Mouse (Mus musculus): ENCODE measurements around the gene Krt25.

Gene Krt25

DNA sequence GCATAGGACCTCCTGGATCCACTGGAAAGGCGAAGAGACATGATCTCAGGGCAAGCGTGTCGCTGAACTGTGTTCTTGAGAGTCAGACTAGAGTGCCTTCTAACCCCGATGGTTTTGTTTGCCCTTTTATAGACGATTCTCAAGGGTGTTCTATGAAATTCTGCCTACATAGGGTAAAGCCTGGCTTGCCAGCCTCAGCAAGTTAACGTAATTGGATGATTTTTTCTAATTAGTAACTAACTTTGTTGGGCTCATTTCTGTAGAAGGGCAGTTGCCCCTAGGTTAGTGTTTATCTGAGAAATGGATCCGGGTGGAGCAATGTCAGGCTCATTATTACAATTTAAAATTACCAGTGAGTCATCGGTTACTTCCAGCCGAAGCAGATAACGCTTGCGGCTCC is at the start of gene Krt25:
Gene Krt25, minus strand, starts transcription at position 101 of the 400 bp plus-strand sequence.
- no peak for DNase-seq (ENCODE audit: low spot score in 2 of 2)

- peak; percentile 15 to 64 for DNase-seq (ENCODE audit: low spot score in 2 of 2)
These were observed 47.2 kb upstream of the Krt25 start for GRCm38 (mm10) chr11:99369853-99370451.

DNA sequence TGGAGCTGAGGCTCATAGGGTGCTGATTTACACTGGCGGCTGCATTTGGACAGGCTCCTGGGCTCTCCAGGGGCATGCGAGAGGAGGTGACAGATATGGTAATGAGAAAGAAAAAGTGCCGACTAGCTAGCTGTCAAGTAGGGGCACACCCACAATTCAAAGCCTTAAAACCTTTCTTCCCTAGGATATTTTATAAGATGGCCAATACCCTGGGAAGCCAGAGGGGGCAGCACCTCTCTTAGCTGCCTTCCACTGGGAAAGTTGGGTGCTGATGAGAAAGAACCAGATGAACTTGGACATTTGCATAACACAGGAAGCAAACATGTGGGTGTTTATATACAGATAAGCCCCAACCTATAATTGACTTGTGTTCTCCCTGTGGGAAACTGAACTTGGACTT is 46.5 kb upstream of the Krt25 start:
- DNase-seq (ENCODE audit: low spot score in 2 of 2) = no peak

DNA sequence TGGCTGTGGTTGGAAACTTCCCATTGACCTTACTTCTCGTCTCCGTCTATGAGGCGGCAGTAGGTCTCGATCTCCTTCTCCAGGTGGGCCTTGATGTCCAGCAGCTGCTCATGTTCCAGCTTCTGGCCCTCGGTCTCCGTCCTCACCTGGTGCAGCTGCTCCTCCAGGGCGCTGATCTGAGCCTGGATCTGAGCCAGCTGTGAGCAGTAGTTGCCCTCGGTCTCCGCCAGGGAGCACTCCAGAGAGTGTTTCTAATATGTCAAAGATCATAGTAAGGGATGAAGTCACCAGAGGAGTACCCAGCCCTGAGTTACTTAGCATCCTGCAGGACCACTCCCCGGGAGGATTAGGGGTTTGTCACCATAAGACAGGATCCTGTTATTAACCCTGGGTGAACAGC is 44.0 kb upstream of the Krt25 start:
- DNase-seq (ENCODE audit: low spot score in 2 of 2) = no peak

- peak in 1 of 2 experiments; percentile 23 for DNase-seq (ENCODE audit: low spot score in 2 of 2)
These were observed 41.7 kb upstream of the Krt25 start for GRCm38 (mm10) chr11:99364412-99364811.

DNA sequence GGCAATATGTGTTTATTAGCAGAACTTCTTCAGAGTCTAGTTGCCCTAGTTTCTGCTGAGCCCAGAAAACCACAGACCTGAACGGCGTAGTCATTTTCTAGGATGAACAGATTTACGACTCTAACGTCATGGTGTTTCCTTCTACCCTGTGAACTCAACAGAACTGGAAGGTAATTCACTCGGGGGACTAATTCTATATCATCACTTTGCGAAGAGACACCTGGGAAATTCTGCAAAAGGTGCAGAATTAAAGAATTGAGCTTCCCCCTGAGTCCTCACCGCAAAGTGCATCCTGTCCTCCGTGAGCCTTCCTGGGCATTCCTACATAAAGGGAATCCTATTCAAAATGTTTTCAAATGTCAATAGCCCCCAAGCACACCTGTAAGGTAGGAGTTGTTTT is 38.7 kb upstream of the Krt25 start:
- DNase-seq (ENCODE audit: low spot score in 2 of 2) = no peak

- no peak for DNase-seq (ENCODE audit: low spot score in 2 of 2)
These were observed 28.3 kb upstream of the Krt25 start, which contains the start of gene Krt27 for GRCm38 (mm10) chr11:99351004-99351403. Gene Krt27, minus strand, starts transcription at chr11:99351104.

DNA sequence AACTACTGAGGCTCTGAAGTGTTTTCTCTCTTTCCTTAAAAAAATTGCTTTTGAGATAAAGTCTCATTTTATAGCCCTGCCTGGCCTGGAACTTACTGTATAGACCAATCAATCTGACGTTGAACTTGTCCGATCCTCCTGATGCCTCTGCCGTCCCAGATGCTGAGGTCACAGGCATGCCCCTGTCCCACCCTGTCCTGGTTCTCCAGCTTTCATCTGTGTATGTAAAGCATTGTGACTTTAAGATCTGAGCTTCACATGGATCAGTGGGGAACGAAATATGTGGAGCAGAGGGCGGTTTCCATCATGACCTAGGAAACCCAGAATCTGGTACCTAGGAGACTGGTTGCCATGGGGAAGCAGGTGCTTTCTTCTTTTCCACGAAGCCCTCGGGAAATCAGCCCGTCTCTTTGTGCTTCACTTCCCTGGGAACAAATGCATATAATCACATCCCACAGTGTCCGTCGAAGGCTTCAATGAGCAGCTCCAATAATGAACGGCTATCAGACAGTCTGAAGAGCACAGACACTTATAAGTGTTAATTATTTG is 16.6 kb upstream of the Krt25 start:
- DNase-seq (ENCODE audit: low spot score in 2 of 2) = no peak

DNA sequence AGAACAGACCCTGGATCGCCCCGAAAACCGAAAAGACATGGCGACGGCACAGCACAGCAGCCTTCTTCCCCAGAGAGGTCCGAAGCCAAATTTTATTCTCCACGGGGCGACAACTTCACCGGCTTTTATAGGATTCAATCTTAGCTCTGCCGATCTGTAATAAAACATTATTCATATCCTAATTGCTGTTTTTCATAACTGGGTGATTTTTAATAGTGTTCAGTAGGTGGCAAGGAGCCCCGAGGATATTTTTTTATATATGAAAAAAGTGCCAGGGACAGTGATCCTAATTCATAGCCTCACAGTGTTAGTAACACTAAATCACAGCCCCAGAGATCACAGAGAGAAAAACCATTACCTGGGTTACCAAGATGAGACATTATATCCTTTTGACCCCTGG is 15.1 kb upstream of the Krt25 start, which contains the start of gene Krt26:
Gene Krt26, minus strand, starts transcription at position 101 of the 400 bp plus-strand sequence.
- no peak for DNase-seq (ENCODE audit: low spot score in 2 of 2)

DNA sequence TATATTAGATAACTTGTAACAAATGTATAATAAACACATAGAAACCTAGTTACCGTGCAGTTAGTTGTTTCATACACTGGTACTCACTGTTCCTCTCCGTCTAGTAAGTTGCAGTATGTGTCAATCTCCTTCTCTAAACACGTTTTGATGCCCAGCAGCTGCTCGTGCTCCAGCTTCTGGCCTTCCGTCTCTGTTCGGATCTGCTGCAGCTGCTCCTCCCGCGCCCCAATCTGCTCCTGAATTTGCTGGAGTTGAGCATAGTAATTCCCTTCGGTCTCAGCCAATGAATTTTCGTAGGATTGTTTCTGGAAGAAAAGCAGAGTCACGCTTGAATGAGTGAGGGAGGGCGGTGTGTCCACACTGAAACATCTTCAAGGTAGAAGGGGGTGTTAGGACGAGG is 10.7 kb upstream of the Krt25 start:
- DNase-seq (ENCODE audit: low spot score in 2 of 2) = peak; percentile 10 to 41

DNA sequence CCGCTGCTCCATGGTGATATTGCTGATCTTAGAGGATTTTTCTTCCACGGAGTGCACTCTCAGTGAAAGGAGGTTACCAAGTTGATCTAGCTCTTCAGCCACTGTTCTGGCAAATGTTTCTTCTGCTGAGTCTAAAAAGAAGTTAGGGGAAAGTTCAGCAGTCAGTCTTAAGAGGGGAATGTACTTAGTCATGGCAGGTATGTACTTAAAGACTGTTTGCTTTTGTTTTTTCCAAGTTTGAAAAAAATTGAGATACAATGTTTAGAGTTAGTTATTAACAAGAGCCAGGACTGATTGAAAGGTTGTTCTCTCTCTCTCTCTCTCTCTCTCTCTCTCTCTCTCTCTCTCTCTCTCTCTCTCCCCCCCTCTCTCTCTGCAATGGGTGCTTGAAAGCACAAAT is 6.9 kb upstream of the Krt25 start:
- no peak for DNase-seq (ENCODE audit: low spot score in 2 of 2)

- no peak for DNase-seq (ENCODE audit: low spot score in 2 of 2)
These were observed 1.7 kb downstream of the Krt25 start for GRCm38 (mm10) chr11:99321094-99321493.

GRCm38 (mm10) chr11:99319127-99319526 is 3.6 kb downstream of the Krt25 start:
- no peak for DNase-seq (ENCODE audit: low spot score in 2 of 2)

DNA sequence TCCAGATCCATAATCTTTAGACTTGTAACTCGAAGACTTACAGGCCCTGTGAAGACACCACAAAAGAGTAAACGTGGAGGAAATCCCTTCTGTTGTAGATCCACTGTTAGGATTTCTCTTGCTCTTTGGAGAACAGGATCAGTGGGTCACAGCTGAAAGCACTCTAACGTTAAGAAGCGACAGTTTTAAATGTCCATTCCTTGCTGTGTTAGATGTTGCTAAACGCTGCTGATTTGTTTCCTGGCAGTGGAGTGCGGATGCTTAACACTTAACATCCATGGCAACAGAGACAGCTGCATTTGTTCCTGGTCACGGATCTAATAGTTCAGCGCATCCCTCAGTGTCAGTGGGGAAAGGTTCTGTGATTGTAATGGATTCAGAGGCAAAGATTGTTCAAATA is 6.2 kb downstream of the Krt25 start:
- no peak for DNase-seq (ENCODE audit: low spot score in 2 of 2)

GRCm38 (mm10) chr11:99314594-99314993 is 8.2 kb downstream of the Krt25 start:
- no peak for DNase-seq (ENCODE audit: low spot score in 2 of 2)

DNA sequence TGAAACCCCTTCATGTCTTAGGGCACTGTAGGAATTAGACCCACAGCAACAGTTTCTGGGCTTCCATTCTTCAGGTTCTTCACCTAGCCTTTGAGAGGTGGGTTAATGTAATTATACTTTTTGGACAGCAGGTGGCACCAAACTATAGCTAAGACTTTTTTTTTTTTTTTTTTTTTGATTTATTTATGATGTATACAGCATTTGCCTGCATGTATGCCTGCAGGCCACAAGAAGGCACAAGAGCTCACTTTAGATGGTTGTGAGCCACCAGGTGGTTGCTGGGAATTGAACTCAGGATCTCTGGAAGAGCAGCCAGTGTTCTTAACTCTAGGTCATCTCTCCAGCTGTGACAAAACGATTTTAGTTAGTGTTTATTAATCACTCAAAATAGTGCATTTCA is 11.9 kb downstream of the Krt25 start:
- DNase-seq (ENCODE audit: low spot score in 2 of 2) = no peak

DNA sequence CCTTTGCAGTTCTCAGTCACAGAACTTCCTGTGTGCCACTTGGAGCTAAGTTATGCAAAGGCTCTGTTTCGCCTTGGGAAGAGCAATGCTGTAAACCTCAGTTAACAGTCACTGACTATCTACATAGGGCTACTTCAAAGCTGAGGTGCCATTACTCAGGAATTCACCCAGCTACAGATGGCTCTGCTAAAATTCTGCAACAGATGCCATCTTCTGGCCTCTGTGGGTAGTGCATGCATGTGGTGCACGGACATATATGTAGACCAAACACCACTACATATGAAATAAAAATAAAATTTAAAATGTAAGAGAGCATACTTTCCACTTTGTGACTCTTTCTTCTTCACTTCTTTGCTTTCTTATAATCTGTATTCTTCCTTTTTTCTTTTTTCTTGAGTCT is 15.2 kb downstream of the Krt25 start:
- DNase-seq (ENCODE audit: low spot score in 2 of 2) = peak; percentile 12 to 53

DNA sequence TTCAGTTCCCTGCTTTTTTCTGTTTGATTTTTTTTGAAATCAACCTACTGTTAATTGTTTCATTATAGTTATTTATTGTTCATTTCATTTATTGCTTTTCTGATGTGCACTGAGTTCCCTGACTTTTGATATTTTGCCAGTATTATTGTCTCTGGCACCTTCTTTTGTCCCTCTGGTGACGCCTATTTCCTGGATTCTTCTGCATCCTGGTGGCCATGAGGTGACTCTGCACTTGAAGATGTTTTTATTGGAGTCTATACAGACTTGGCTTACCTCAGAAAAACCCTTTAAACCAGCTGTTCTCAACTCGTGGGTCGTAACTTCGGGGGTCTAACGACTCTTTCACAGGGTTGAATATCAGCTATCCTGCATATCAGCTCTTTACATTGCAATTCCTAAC is 27.7 kb downstream of the Krt25 start:
- no peak for DNase-seq (ENCODE audit: low spot score in 2 of 2)

GRCm38 (mm10) chr11:99292846-99293245 is 29.9 kb downstream of the Krt25 start:
- peak; percentile 6 to 23 for DNase-seq (ENCODE audit: low spot score in 2 of 2)

- DNase-seq (ENCODE audit: low spot score in 2 of 2) = no peak
These were observed 37.9 kb downstream of the Krt25 start, which contains the start of gene Krt24 for GRCm38 (mm10) chr11:99284833-99285312. Gene Krt24, minus strand, starts transcription at chr11:99285262.

DNA sequence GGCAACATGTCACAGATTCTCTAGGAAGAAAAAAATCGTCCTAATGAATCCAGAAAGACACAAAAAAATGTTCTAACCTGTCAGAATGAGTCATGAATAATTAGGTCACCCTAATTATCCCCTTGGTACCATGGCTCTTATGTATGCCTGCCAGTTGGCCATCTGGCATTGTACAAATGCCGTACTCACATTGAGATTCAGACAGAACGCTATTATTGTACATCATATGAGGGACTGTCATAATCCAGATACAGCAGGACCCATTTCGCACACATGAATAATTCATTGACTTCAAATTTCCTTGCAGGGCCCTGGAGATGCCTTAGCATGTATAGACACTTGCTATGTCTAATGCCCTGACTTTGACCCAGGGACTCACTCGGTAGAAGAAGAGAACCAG is 38.7 kb downstream of the Krt25 start:
- no peak for DNase-seq (ENCODE audit: low spot score in 2 of 2)

DNA sequence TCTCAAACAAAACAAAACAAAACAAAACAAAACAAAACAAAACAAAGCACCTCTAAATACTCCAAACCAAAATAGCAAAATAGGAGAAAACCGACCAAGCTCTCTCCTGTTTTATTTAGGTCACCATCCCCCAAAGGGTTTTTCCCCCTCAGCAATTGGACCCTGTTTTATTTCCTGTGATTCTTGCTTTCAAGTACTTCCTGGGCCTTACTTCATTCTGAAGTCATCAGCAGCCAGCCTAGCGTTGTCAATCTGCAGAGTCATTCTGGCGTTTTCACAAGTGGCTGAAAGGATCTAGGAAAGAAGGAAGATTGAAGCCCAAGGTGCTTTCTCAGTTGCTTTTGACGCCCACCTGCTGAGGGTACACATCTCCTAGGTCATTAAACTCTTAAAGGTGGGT is 39.4 kb downstream of the Krt25 start:
- no peak for DNase-seq (ENCODE audit: low spot score in 2 of 2)

GRCm38 (mm10) chr11:99281116-99281515 is 41.6 kb downstream of the Krt25 start:
- no peak for DNase-seq (ENCODE audit: low spot score in 2 of 2)

GRCm38 (mm10) chr11:99279986-99280385 is 42.8 kb downstream of the Krt25 start:
- DNase-seq (ENCODE audit: low spot score in 2 of 2) = no peak

Measured in right cerebral cortex, postnatal 36 days (tissue).